Mouse (Mus musculus) forebrain, postnatal 0 days (tissue): ENCODE results near the gene Acmsd. TPM values are rescaled to one million over a fixed set of nuclear protein-coding genes. Genes with fewer than 3 reads are reported as not detected.
A peak's percentile ranks its signal among the peaks of the same experiment; 100 is the strongest.

ENCODE experiments used
- ATAC-seq: fragments of 200-750 bp; cut with Nextera tagmentation; 2 replicates; pipeline ENCODE4 v1.8.0; 2017; ENCODE audit warnings: mild to moderate bottlenecking, moderate library complexity
- DNase-seq: peaks from one replicate; pipeline ENCODE4 v3.0.0-alpha.2; 2015
- H3K27ac ChIP-seq: fragments of 300-500 bp; sonication (generic); 2 replicates; pipeline ENCODE4 v1.5.1; 2014; ENCODE audit warnings: low read depth, mild to moderate bottlenecking, antibody characterized with exemption, low read length, moderate library complexity, mixed read lengths
- H3K27me3 ChIP-seq: fragments of 300-500 bp; sonication (generic); 2 replicates; pipeline ENCODE4 v1.6.1; 2014; ENCODE audit warnings: mild to moderate bottlenecking, low read length, mixed read lengths; ENCODE audit not compliant: insufficient read depth
- H3K36me3 ChIP-seq: fragments of 300-500 bp; sonication (generic); 2 replicates; pipeline ENCODE4 v1.6.1; 2014; ENCODE audit warnings: mild to moderate bottlenecking, moderate library complexity; ENCODE audit not compliant: insufficient read depth
- H3K4me1 ChIP-seq: fragments of 300-500 bp; sonication (generic); 2 replicates; pipeline ENCODE4 v1.6.1; 2014; ENCODE audit warnings: antibody characterized with exemption; ENCODE audit not compliant: insufficient read depth
- H3K4me2 ChIP-seq: fragments of 300-500 bp; sonication (generic); 2 replicates; pipeline ENCODE4 v1.6.1; 2014; ENCODE audit warnings: low read depth, mild to moderate bottlenecking, moderate library complexity
- H3K4me3 ChIP-seq: fragments of 300-500 bp; sonication (generic); 2 replicates; pipeline ENCODE4 v1.5.1; 2014; ENCODE audit warnings: low read depth, low read length, mixed read lengths
- H3K9ac ChIP-seq: fragments of 300-500 bp; sonication (generic); 2 replicates; pipeline ENCODE4 v1.6.1; 2014; ENCODE audit warnings: mild to moderate bottlenecking
- H3K9me3 ChIP-seq: fragments of 300-500 bp; sonication (generic); 2 replicates; pipeline ENCODE4 v1.6.1; 2016; ENCODE audit warnings: low read length
- CTCF ChIP-seq: sonication (generic); IDR thresholded peaks from 2 replicates; pipeline ENCODE4 v1.5.1; 2016; ENCODE audit warnings: antibody characterized with exemption, control low read depth, low read depth
- WGBS: fragments of 180-500 bp; shearing (Covaris S2); extraction: QIAGEN DNeasy Blood & Tissue Kit; methylation state at CpG from one replicate; pipeline ENCODE4 v1.1.7; 2014; 5-methylcytosine and 5-hydroxymethylcytosine counted together
- polyA plus RNA-seq: library from polyadenylated mRNA; unstranded; fragments of >200 nt; fragmentation: Nextera tagmentation; extraction: Ambion mirVana; gene quantifications from 2 replicates; pipeline ENCODE4 v1.2.1, GENCODE M21; 2015
- total RNA-seq: library from RNA; depleted of rRNA; stranded (reverse); fragments of >200 nt; gene quantifications from 2 replicates; pipeline ENCODE4 v1.2.3, GENCODE M21; 2014; rRNA removed

Acmsd gene
- total RNA-seq, result not detected in 2 replicates
- polyA plus RNA-seq, result 0.11 TPM in 1 of 2 replicates, not detected in the other

DNA sequence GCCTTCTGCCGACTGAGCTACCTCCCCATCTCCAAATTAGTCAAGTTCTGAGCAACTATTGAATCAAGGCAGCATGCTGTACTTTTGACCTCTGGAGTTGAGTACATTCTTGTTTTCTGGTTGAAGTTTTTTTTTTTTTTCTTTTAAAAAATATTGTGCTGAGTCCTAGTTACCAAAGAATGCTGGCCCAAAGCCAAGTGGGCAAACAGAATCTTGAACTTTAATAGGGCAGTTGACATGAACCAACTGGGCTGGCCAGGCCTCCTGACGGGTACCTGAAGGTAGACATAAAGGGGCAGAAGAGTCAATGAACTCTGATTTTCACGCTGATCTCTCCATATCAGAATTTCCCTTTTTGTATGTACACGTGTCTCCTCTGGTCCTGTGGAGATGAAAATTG is at the start of gene Acmsd:
Gene Acmsd, plus strand, starts transcription at position 318 of the 400 bp plus-strand sequence.
- TF ChIP-seq CTCF, result no peak
- Histone ChIP-seq H3K9ac (no peak within 1 kb of the TSS), H3K36me3 (no peaks in the 10 kb centered on the region), H3K4me2 (no peak within 1 kb of the TSS), H3K9me3 (0 out of 2 replicates have a peak, but pooled peaks cover 5% of the 10 kb centered on the region), H3K27me3 (no peaks in the 10 kb centered on the region), H3K27ac (no peak within 1 kb of the TSS), H3K4me3 (no peak within 1 kb of the TSS), H3K4me1 (no peaks in the 10 kb centered on the region)
- no peak for ATAC-seq
- 92% methylated on average over 4 of the region's 4 CpGs for WGBS
- DNase-seq, result no peak

DNA sequence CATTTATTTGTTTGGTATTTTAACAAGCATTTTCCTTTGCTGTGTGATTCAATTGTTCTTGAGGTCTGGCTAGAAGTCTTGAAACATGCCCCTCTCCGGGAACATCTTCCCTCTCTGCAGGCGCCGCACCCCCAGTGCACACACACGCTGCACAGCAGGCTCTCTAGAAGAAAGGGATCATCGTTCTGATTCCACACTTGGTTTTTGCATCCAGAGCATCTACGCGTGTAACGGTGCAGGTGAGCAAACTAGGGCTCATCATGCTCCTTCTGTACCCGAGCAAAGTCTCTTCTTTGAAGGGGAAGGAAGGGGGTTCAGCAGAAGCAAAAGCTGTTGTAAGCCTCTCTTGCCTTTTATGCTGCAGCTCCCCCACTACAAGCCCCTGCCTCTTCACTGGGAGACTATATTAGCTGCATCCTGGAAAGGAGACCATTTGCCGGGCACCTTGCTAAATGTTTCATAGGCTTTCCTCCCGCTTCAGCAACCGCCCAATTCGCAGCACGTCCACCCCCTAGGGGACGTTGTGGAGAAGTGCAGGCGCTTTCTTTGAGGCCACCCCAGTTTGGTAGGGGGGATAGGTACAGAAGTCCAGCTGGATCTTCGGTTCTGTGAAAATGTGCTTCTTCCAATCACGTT is 49.6 kb upstream of the Acmsd start, which contains the start of gene Tmem163:
Gene Tmem163, minus strand, starts transcription at position 51 of the 636 bp plus-strand sequence.
- H3K27ac ChIP-seq, result no peak within 1 kb of the TSS
- 12% methylated on average over 18 of the region's 18 CpGs for WGBS
- peak within 1 kb of the TSS; percentile 84 for H3K4me2 ChIP-seq
- peak; percentile 30; the same call in 1 of the 2 replicates for ATAC-seq
- no peak within 1 kb of the TSS for H3K9ac ChIP-seq
- H3K9me3 ChIP-seq, result no peaks in the 10 kb centered on the region
- H3K36me3 ChIP-seq, result no peaks in the 10 kb centered on the region
- peak within 1 kb of the TSS; percentile 47; the same call in 1 of the 2 replicates for H3K4me3 ChIP-seq
- H3K27me3 ChIP-seq, result peaks cover 11% of the 10 kb centered on the region
- peaks cover 14% of the 10 kb centered on the region; the same call in 1 of the 2 replicates for H3K4me1 ChIP-seq
- peak; percentile 78 for DNase-seq
- peak; percentile 82 for TF ChIP-seq CTCF

DNA sequence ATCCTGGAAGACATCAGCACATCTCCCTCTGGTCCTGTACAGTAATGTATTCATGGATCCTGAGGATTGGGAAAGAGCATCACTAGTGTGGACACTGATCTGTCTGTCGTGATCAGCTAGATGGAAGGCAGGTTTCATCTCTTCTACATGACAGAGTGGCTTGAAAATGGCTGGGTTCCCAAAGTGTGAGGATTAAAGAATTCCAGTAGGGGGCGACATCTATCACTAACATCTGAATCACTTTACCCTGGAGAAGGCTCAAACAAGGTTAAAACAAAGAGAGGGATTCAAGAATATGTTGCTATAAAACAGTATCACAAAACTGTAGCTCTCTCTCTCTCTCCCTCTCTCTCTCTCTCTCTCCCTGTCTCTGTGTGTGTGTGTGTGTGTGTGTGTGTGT is 32.7 kb upstream of the Acmsd start:
- WGBS, result 23% methylated on average over 2 of the region's 2 CpGs
- no peak for ATAC-seq

DNA sequence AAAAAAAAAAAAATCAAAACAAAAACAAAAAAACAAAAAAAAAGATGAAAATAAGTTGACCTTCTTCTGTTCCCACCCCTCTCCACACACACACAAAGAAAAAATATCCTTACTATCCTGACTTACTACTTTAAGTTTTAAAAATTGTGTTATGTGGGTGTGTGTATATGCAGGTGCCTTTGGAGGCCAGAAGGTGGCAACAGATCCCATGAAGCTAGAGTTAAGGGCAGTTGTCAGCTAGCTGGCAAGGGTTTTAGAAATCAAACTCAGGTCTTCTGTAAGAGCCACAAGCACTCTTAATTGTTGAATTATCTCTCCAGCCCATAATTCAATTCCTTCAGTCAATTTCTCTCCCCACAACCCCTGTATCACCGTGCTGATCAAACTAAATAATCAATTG is 27.0 kb upstream of the Acmsd start:
- H3K36me3 ChIP-seq, result no peaks in the 10 kb centered on the region
- ATAC-seq (no peak), DNase-seq (no peak)
- H3K27ac ChIP-seq, result no peak overlapping the region
- no peaks in the 10 kb centered on the region for H3K9me3 ChIP-seq
- no peak overlapping the region for H3K9ac ChIP-seq
- WGBS, result 97% methylated on average over 1 of the region's 1 CpGs
- H3K4me1 ChIP-seq, result no peaks in the 10 kb centered on the region
- TF ChIP-seq CTCF, result peak; percentile 41
- H3K4me3 ChIP-seq, result no peak overlapping the region
- no peaks in the 10 kb centered on the region for H3K27me3 ChIP-seq
- H3K4me2 ChIP-seq, result no peak overlapping the region

More for the DNA sequence above, 32.7 kb upstream of the Acmsd start:
- Histone ChIP-seq H3K36me3 (no peaks in the 10 kb centered on the region), H3K27me3 (no peaks in the 10 kb centered on the region), H3K4me1 (no peaks in the 10 kb centered on the region), H3K9ac (no peak overlapping the region), H3K27ac (no peak overlapping the region), H3K9me3 (no peaks in the 10 kb centered on the region), H3K4me2 (no peak overlapping the region), H3K4me3 (no peak overlapping the region)
- peak; percentile 52 for DNase-seq
- TF ChIP-seq CTCF, result no peak; the same call in 1 of the 2 replicates

DNA sequence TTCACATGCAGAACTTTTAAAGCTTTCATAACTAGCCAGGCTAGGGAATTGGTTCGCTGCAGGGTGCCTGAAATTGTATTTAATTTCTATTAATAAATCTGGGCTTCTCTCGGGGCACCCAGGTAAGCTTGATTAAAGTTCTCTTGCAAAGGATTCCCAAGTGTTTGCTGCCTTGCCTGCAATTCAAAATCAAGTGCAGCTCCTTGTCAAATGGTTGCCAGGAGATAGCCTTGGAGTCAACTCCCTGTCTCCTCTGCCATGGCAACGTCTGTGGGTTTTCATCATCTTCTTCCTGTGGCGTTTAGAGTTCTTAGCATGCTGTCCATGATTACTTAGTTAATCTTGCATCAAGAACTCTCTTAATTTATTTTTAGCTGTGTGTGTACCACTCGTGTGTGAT is 22.9 kb upstream of the Acmsd start:
- no peak for TF ChIP-seq CTCF
- H3K36me3 ChIP-seq, result no peaks in the 10 kb centered on the region
- H3K9me3 ChIP-seq, result no peaks in the 10 kb centered on the region
- H3K27ac ChIP-seq, result no peak overlapping the region
- peak; percentile 66; the same call in 1 of the 2 replicates for ATAC-seq
- no peaks in the 10 kb centered on the region for H3K4me1 ChIP-seq
- H3K4me2 ChIP-seq, result no peak overlapping the region
- H3K27me3 ChIP-seq, result no peaks in the 10 kb centered on the region
- no peak overlapping the region for H3K4me3 ChIP-seq
- DNase-seq, result peak; percentile 29
- no peak overlapping the region for H3K9ac ChIP-seq
- WGBS, result 55% methylated on average over 5 of the region's 5 CpGs

DNA sequence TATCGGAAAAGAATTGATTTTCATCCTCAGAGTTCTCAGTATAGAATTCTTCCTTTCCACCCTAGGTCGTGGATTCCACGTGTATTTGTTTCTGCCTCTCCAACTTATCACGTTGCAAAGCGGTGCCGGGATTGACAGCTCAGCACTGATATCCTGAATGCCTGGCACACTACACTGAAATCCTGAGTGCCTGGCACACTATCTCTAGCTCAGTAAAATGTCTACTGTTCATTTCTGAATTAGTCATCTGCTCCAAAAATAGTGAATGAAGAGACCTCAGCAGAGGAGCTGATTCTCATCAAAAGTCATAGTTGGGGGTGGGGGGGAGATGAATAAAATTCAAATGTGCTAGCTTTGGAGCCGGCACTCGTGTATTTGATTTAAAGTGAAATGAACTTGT is 12.8 kb upstream of the Acmsd start:
- Histone ChIP-seq H3K27ac (no peak overlapping the region), H3K9ac (no peak overlapping the region), H3K36me3 (no peaks in the 10 kb centered on the region), H3K4me3 (no peak overlapping the region), H3K27me3 (no peaks in the 10 kb centered on the region), H3K4me1 (no peaks in the 10 kb centered on the region), H3K9me3 (no peaks in the 10 kb centered on the region), H3K4me2 (no peak overlapping the region)
- ATAC-seq (peak; percentile 92), DNase-seq (peak; percentile 32)
- TF ChIP-seq CTCF, result no peak
- WGBS, result 75% methylated on average over 8 of the region's 8 CpGs

DNA sequence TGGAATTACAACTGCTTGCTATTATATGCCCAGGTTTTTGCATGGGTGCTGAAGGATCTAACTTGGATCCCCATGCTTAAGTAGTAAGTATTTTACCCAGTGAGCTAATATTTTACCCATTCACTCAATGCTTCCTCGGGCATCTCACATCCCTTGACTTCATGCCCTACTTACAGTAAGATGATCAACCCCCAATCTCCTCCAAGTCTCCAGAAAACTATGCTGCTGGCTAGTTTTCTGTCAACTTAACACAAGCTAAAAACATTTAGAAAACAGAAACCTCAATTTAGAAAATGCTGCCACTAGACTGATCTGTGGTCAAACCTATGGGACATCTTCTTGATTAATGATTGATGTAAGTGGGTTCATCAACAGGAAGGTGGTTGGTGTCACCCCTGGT is 10.9 kb upstream of the Acmsd start:
- no peak overlapping the region for H3K4me2 ChIP-seq
- no peak for DNase-seq

More for the DNA sequence above, 10.9 kb upstream of the Acmsd start:
- Histone ChIP-seq H3K4me3 (no peak overlapping the region), H3K9me3 (no peaks in the 10 kb centered on the region), H3K27ac (no peak overlapping the region), H3K4me1 (no peaks in the 10 kb centered on the region), H3K27me3 (no peaks in the 10 kb centered on the region), H3K9ac (no peak overlapping the region), H3K36me3 (no peaks in the 10 kb centered on the region)
- WGBS, result 92% methylated on average over 1 of the region's 1 CpGs
- ATAC-seq, result no peak
- no peak for TF ChIP-seq CTCF
